Mouse (Mus musculus) embryonic facial prominence, embryonic 13.5 days (tissue): ENCODE results near the gene Egfem1. TPM values are rescaled to one million over a fixed set of nuclear protein-coding genes. Genes with fewer than 3 reads are reported as not detected.

Experiments used
- ATAC-seq: fragments of 200-750 bp; cut with Nextera tagmentation; 2 replicates; pipeline ENCODE4 v1.8.0; 2017; ENCODE audit warnings: low read depth; ENCODE audit not compliant: insufficient number of reproducible peaks, insufficient read depth, low FRiP score, low TSS enrichment
- H3K27ac ChIP-seq: fragments of 300-500 bp; sonication (generic); 2 replicates; pipeline ENCODE4 v1.5.1; 2015; ENCODE audit warnings: moderate library complexity, mild to moderate bottlenecking, inconsistent platforms
- H3K27me3 ChIP-seq: fragments of 300-500 bp; sonication (generic); 2 replicates; pipeline ENCODE4 v1.6.1; 2015; ENCODE audit warnings: mild to moderate bottlenecking, inconsistent platforms
- H3K36me3 ChIP-seq: fragments of 300-500 bp; sonication (generic); 2 replicates; pipeline ENCODE4 v1.6.1; 2015; ENCODE audit warnings: mild to moderate bottlenecking, inconsistent platforms
- H3K4me1 ChIP-seq: fragments of 300-500 bp; sonication (generic); 2 replicates; pipeline ENCODE4 v1.6.1; 2015; ENCODE audit warnings: inconsistent platforms
- H3K4me2 ChIP-seq: fragments of 300-500 bp; sonication (generic); 2 replicates; pipeline ENCODE4 v1.6.1; 2015; ENCODE audit warnings: moderate library complexity, mild to moderate bottlenecking, inconsistent platforms
- H3K4me3 ChIP-seq: fragments of 300-500 bp; sonication (generic); 2 replicates; pipeline ENCODE4 v1.5.1; 2015; ENCODE audit warnings: mild to moderate bottlenecking, inconsistent platforms
- H3K9ac ChIP-seq: fragments of 300-500 bp; sonication (generic); 2 replicates; pipeline ENCODE4 v1.6.1; 2015; ENCODE audit warnings: mild to moderate bottlenecking, inconsistent platforms
- H3K9me3 ChIP-seq: fragments of 300-500 bp; sonication (generic); 2 replicates; pipeline ENCODE4 v1.6.1; 2016; ENCODE audit warnings: inconsistent platforms
- WGBS: fragments of 180-500 bp; shearing (Covaris S2); methylation state at CpG from one replicate; pipeline ENCODE4 v1.1.7; 2015; ENCODE audit warnings: mixed read lengths; 5-methylcytosine and 5-hydroxymethylcytosine counted together
- polyA plus RNA-seq: library from polyadenylated mRNA; unstranded; fragments of >200 nt; fragmentation: Nextera tagmentation; extraction: Ambion mirVana; gene quantifications from 2 replicates; pipeline ENCODE4 v1.2.1, GENCODE M21; 2015

Egfem1 gene
- polyA plus RNA-seq, 1 experiment from 2014 or later = 1.4 TPM

DNA sequence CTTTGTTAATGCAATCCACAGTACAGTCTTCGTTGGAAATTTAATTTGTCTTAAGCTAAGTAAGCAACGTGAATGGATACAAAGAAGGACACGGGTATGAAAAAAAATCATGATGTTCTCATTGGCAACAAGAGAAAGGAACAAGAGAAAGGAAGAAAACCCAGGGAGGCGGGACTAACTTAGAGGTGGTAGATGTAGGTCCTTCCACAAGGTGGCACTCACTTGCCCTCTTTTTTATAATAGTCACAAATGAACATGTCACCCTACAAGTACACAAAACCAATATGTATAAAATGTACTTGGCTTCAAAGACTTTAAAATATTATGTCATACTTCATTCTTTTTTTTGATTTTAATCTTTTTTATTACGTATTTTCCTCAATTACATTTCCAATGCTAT, 288.7 kb downstream of the Egfem1 start:
- Histone ChIP-seq H3K4me2 (no peak overlapping the region), H3K4me1 (no peaks in the 10 kb centered on the region), H3K27ac (no peak overlapping the region), H3K36me3 (no peaks in the 10 kb centered on the region), H3K9ac (no peak overlapping the region), H3K4me3 (no peak overlapping the region), H3K9me3 (no peaks in the 10 kb centered on the region), H3K27me3 (no peaks in the 10 kb centered on the region)
- ATAC-seq = no peak
- 71% methylated on average over 5 of the region's 5 CpGs for WGBS

DNA sequence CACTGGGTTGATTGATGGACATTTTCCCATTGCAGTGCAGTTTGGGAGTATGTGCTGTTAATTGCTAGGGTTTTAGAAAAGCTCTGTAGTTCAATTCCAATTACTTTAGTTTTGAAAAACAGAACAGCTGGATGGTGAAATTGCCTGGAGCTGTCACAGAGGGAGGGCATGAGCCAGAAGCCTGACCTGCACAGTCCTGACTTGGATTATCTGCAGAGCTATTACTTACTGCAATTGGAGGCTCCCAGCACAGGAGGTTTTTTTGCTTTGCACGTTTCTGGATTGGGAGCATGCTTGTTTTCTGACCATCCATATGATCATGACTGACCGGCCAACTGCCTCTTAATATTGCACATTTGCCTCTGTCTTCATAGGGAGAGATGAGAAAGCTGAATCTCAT, 299.4 kb downstream of the Egfem1 start:
- Histone ChIP-seq H3K9me3 (no peaks in the 10 kb centered on the region), H3K27ac (no peak overlapping the region), H3K4me1 (no peaks in the 10 kb centered on the region), H3K4me3 (no peak overlapping the region), H3K9ac (no peak overlapping the region), H3K27me3 (no peaks in the 10 kb centered on the region), H3K4me2 (no peak overlapping the region), H3K36me3 (no peaks in the 10 kb centered on the region)
- ATAC-seq = no peak
- WGBS = 32% methylated on average over 2 of the region's 2 CpGs

DNA sequence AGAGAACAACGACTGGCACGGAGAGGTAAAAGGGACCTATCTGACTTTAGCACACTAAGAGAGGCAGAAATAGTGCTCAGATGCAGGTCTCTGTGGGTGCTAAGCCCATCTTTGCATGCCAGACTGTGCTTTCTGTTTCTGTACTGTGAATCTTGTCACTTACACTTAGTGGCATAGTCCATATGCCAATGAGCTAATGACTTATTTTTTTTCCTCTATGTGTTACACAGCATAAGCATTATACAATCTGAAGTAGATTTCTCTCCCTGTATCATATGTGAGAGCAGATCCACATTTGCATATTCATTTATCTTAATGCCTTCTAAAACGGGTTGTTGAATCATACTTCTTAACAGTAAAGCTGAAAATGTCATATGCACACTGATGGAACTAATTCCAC, 317.2 kb downstream of the Egfem1 start:
- Histone ChIP-seq H3K9me3 (no peaks in the 10 kb centered on the region), H3K4me3 (no peak overlapping the region), H3K4me1 (no peaks in the 10 kb centered on the region), H3K9ac (no peak overlapping the region), H3K36me3 (no peaks in the 10 kb centered on the region), H3K27me3 (no peaks in the 10 kb centered on the region), H3K4me2 (no peak overlapping the region), H3K27ac (no peak overlapping the region)
- no peak for ATAC-seq
- WGBS = 83% methylated on average over 3 of the region's 3 CpGs

DNA sequence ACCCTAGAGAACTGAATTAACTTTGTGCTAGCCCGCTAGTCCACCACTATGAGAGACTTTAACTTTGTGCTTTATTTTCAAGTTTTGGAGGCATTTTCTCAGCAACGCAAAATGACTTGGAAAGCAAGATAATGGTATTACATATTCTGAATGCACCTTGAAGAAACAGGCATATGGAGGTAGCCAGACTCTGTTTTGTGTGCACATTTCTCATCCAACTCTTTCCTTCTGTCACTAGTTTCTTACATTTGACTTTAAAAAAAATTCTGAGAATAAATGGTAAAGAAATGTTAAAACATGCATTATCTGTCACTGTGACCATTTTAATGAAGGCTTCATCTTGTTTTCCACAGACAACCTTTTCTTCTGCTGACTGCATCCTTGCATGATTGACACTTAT, 339.8 kb downstream of the Egfem1 start:
- no peak overlapping the region for H3K4me3 ChIP-seq
- no peaks in the 10 kb centered on the region for H3K27me3 ChIP-seq
- WGBS = 90% methylated on average over 2 of the region's 2 CpGs
- no peaks in the 10 kb centered on the region for H3K36me3 ChIP-seq
- H3K4me2 ChIP-seq = no peak overlapping the region
- no peak overlapping the region for H3K9ac ChIP-seq
- no peaks in the 10 kb centered on the region for H3K9me3 ChIP-seq
- no peak for ATAC-seq
- H3K27ac ChIP-seq = no peak overlapping the region
- H3K4me1 ChIP-seq = no peaks in the 10 kb centered on the region

DNA sequence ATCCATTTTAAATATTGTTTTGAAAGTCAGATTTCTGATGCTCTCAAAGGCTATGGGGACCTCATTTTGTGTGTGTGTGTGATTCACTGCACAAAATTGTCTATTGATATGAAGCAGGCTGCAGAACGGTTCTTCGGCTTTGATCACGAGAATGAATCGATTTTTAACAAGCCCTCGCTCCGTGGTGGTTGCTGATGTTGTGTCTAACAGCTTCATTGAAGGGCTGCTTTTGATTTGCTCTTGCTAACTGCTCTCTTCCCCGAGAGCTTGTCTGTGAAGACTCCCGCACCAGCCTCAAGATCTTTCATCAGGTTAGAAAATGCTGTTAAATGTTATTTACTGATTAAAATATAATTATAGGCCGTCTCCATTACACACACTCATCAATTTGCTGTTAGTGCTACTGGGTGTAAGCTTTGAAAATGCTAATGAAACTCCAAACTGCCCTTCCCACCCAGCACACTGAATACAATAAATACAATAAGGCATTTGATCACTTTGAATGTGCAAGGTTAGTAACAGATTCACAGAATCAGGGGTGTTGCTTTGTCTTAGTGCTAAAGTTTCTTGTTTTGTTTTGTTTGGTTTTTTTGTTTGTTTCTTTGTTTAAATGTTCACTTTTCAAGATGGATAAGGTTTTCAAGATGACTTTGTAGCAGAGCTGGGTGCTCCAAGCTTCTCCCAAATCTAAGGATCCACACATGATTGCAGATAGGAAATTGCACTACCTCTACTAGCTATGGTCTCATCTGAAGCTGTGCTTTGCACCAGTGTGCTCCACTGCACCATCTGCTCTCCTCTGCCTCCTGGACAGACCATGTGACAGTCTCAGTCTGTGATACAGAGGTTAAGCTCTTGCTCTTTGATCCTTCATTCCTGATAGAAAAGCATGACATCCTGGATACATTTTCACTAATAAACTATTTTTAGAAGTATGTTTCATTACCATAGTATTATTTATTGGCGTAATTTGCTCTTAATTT, 350.6 kb downstream of the Egfem1 start:
- H3K9ac ChIP-seq = no peak overlapping the region
- no peak for ATAC-seq
- H3K27ac ChIP-seq = no peak overlapping the region
- H3K9me3 ChIP-seq = no peaks in the 10 kb centered on the region
- H3K4me1 ChIP-seq = no peaks in the 10 kb centered on the region
- no peaks in the 10 kb centered on the region for H3K36me3 ChIP-seq
- H3K4me2 ChIP-seq = no peak overlapping the region
- WGBS = 53% methylated on average over 10 of the region's 10 CpGs
- H3K4me3 ChIP-seq = no peak overlapping the region
- no peaks in the 10 kb centered on the region for H3K27me3 ChIP-seq

DNA sequence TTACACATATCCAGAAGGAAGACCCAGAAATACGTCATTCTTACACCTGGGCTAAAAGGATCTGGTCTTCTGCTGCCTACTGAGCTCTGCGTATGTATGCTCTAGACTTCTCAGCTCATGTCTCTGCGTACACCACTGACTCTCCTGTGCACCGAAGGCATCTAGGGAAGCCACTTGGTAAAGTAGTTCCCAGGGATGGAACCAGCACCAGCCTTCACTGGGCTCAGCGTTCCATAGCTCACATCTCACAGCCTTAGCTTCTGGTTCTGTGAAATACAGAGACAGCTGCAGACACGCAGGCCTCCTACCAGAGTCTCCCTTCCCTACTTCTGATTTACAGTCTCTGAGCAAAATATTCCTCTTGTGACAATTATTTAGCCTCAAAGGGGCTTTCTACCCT, 361.2 kb downstream of the Egfem1 start:
- Histone ChIP-seq H3K4me2 (no peak overlapping the region), H3K36me3 (no peaks in the 10 kb centered on the region), H3K27me3 (no peaks in the 10 kb centered on the region), H3K27ac (no peak overlapping the region), H3K4me1 (no peaks in the 10 kb centered on the region), H3K9ac (no peak overlapping the region), H3K4me3 (no peak overlapping the region), H3K9me3 (no peaks in the 10 kb centered on the region)
- ATAC-seq = no peak
- WGBS = 87% methylated on average over 6 of the region's 6 CpGs

DNA sequence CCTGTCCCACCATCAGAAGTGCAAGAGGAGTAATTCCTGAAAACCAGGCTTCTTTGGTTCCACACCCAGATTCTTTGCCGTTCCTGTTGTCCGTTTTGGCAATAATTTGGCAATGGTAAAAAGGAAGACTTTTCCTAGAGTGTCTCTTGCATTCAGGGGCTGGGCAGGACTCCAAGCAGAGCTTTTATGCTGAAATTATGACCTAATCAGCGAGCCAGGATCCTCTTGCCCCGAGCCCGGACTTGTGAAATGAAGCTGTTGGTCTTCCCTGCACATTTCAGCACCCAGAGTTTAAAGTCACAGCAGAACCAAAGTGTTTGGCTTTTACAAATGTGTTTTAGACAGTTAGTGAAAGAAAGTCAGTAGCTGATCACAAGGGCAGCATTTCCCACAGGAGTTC, 362.8 kb downstream of the Egfem1 start:
- Histone ChIP-seq H3K4me2 (no peak overlapping the region), H3K4me1 (no peaks in the 10 kb centered on the region), H3K4me3 (no peak overlapping the region), H3K9ac (no peak overlapping the region), H3K9me3 (no peaks in the 10 kb centered on the region), H3K36me3 (no peaks in the 10 kb centered on the region), H3K27me3 (no peaks in the 10 kb centered on the region), H3K27ac (no peak overlapping the region)
- no peak for ATAC-seq
- 57% methylated on average over 5 of the region's 5 CpGs for WGBS

DNA sequence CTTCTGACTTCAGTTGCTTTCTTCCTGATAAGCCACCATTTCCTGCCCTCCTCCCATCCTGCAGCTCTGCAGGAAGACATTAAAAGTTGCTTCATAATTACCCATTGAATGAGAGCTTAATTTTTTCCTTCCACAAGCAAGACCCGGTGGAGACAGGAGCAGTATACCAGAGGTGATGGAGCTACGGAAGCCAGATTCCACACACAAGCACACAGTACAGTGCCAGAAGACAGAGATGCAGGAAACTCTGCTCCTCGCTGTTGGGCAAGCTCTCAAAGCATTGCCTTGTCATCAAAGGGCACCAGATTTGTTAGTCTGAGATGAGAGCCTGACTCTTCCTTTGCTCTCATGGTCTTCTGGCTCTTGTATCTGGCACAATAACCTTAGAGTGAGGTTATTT, 364.3 kb downstream of the Egfem1 start:
- no peak overlapping the region for H3K4me2 ChIP-seq
- H3K9ac ChIP-seq = no peak overlapping the region
- H3K27me3 ChIP-seq = no peaks in the 10 kb centered on the region
- H3K9me3 ChIP-seq = no peaks in the 10 kb centered on the region
- no peak overlapping the region for H3K4me3 ChIP-seq
- ATAC-seq = no peak
- 39% methylated on average over 3 of the region's 3 CpGs for WGBS
- H3K27ac ChIP-seq = no peak overlapping the region
- H3K36me3 ChIP-seq = no peaks in the 10 kb centered on the region
- no peaks in the 10 kb centered on the region for H3K4me1 ChIP-seq

DNA sequence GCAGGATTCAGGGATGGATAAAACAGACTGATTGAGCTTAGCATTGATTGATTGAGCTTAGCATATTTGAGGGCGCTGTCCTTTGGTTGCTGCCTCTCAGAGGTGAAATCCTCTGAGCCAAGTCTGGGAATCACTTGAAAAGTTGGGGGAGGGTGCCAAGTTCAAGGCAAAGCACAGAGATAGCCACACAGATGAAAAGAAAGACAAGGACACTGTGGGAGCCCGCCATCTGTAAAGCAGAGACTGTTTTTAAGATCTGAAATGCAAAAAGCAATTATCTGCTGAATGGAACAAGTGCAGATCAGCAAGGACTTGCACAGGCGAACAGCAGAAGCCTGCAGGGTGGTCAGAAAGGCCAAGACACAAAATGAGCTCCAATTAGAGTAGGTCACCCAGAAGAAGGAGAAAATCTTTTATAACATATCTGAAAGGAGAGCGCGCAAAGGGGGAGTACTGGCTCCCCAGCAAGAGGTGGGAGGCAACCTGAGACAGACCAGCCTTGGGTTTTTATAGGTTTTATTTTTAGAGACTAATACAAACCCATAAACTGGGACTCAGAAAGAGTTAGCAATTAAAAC, 367.1 kb downstream of the Egfem1 start:
- Histone ChIP-seq H3K4me3 (no peak overlapping the region), H3K36me3 (no peaks in the 10 kb centered on the region), H3K9ac (no peak overlapping the region), H3K27ac (no peak overlapping the region), H3K4me1 (no peaks in the 10 kb centered on the region), H3K9me3 (no peaks in the 10 kb centered on the region), H3K4me2 (no peak overlapping the region), H3K27me3 (no peaks in the 10 kb centered on the region)
- 65% methylated on average over 5 of the region's 5 CpGs for WGBS
- no peak for ATAC-seq

DNA sequence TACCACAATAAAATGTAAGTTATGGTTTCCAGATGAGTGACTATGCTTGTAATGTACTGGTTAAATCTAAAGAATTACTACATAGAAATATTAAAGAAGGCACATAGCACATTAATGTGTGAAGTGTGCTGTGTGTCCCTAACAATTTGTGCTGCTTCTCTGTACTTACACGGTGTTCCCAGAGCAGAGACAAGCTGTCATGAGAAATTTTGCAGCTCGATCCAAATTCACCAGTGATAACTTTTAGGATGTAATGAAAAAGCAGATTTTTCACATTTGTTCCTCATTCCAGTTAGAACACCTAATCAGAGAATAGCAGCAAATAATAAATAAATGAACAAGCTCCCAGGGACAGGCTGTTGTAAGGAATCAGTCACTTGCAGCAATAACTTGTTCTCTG, 416.4 kb downstream of the Egfem1 start:
- no peak overlapping the region for H3K4me2 ChIP-seq
- WGBS = 50% methylated on average over 2 of the region's 2 CpGs

DNA sequence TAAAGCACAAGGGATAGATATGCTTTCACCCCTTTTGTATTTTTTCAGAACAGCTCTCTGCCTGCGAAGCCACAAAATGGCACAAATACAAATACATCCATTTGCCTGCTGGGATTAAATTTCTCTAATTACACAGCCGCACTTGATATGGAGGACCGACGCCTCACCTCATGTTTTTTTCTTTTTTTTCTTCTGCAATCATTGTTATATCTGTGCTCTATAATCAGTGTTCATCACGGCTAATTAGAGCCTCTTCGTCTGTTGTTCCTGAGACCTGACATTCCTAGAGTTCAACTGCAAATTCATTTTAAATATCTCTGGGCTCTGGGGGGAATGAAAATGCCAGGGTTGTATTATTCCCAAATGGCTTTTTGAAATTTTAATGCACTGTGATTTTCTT, 417.4 kb downstream of the Egfem1 start:
- Histone ChIP-seq H3K36me3 (no peaks in the 10 kb centered on the region), H3K27me3 (no peaks in the 10 kb centered on the region), H3K9ac (no peak overlapping the region), H3K4me3 (no peak overlapping the region), H3K9me3 (no peaks in the 10 kb centered on the region), H3K27ac (no peak overlapping the region), H3K4me1 (peaks cover 2% of the 10 kb centered on the region; the same call in 1 of the 2 replicates), H3K4me2 (no peak overlapping the region)
- 40% methylated on average over 6 of the region's 6 CpGs for WGBS
- ATAC-seq = no peak

More for the DNA sequence above, 416.4 kb downstream of the Egfem1 start:
- no peaks in the 10 kb centered on the region for H3K27me3 ChIP-seq
- H3K9ac ChIP-seq = no peak overlapping the region
- H3K27ac ChIP-seq = no peak overlapping the region
- H3K36me3 ChIP-seq = no peaks in the 10 kb centered on the region
- no peaks in the 10 kb centered on the region for H3K9me3 ChIP-seq
- H3K4me3 ChIP-seq = no peak overlapping the region
- peaks cover 2% of the 10 kb centered on the region; the same call in 1 of the 2 replicates for H3K4me1 ChIP-seq
- ATAC-seq = no peak

DNA sequence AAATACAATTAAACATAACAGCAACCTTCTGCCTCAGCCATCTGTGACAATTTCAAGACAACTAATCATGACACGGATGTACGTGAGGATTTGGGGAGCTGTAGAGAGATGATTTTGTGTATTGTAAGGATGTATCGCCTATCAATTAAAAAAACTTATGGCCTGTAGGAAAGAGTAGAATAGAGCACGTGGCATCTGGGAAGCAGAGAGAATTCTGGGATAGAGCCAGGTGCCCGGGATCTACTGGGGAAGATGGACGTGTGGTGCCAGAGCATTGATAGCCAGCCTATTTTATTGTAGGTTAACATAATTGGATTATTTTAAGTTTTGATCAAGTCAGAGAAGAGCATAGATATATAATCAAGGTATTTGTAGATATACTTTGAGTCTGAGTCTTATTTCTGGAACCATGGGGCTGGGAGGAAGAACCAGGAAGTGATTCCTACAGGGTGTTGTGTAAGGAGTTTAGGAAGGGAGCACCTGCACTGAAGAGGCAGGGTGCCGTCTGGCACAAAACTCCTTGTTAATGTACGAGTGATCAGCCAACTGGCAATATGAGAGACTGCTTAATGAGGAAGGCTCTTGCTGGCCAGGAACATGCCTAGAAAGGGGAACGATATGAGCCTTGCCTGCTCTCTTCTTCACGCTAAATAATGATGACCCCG, 443.6 kb downstream of the Egfem1 start:
- 85% methylated on average over 11 of the region's 11 CpGs for WGBS
- Histone ChIP-seq H3K4me3 (no peak overlapping the region), H3K4me1 (no peaks in the 10 kb centered on the region), H3K9ac (no peak overlapping the region), H3K27ac (no peak overlapping the region), H3K4me2 (no peak overlapping the region), H3K9me3 (no peaks in the 10 kb centered on the region), H3K36me3 (no peaks in the 10 kb centered on the region), H3K27me3 (no peaks in the 10 kb centered on the region)
- ATAC-seq = no peak
